Mouse (Mus musculus) olfactory bulb, adult 2 months (tissue): Measurements from ENCODE around the gene Hps6. TPM values are rescaled to one million over a fixed set of nuclear protein-coding genes. Genes with fewer than 3 reads are reported as not detected.

Source experiments
- H3K27ac ChIP-seq: fragments of 200-500 bp; 2 replicates; pipeline ENCODE4 v1.5.1; 2012; ENCODE audit warnings: low read depth, low read length; ENCODE audit not compliant: insufficient read depth
- H3K4me1 ChIP-seq: fragments of 200-500 bp; 2 replicates; pipeline ENCODE4 v1.6.1; 2012; ENCODE audit warnings: low read length; ENCODE audit not compliant: control insufficient read depth, insufficient read depth
- H3K4me3 ChIP-seq: fragments of 200-500 bp; 2 replicates; pipeline ENCODE4 v1.5.1; 2012; ENCODE audit warnings: mild to moderate bottlenecking, low read depth, low read length, moderate library complexity; ENCODE audit not compliant: insufficient read depth
- CTCF ChIP-seq: fragments of 200-500 bp; IDR thresholded peaks from 2 replicates; pipeline ENCODE4 v1.5.1; 2012; ENCODE audit warnings: low read depth, mild to moderate bottlenecking, low read length, moderate library complexity; ENCODE audit not compliant: insufficient read depth
- POLR2A ChIP-seq: fragments of 200-500 bp; IDR thresholded peaks from 2 replicates; pipeline ENCODE4 v1.6.1; 2012; ENCODE audit warnings: mild to moderate bottlenecking, low read depth, low read length, moderate library complexity; ENCODE audit not compliant: insufficient read depth
- WGBS: fragments of 180-500 bp; shearing (Covaris S2); methylation state at CpG from one replicate; pipeline ENCODE4 v1.1.7; 2018; 5-methylcytosine and 5-hydroxymethylcytosine counted together
- polyA plus RNA-seq: library from polyadenylated mRNA; stranded (reverse); fragments of >200 nt; gene quantifications from 2 replicates; pipeline ENCODE4 v1.2.4, GENCODE M21; 2012; ENCODE audit warnings: low replicate concordance; ENCODE audit not compliant: missing spikeins, insufficient read depth, insufficient read length

The Hps6 gene
- polyA plus RNA-seq, 1 experiment = not detected

GRCm38 (mm10) chr19:46050462-46050861 lies 47.2 kb downstream of the Hps6 start:
- Histone ChIP-seq H3K4me3 (no peak overlapping the region), H3K4me1 (peaks cover 8% of the 10 kb centered on the region), H3K27ac (no peak overlapping the region)
- 89% methylated on average over 2 of the region's 2 CpGs for WGBS
- TF ChIP-seq POLR2A (no peak), CTCF (no peak)

Other genes with a start within 250 kb of the Hps6 start
- gene Mgea5, start 219.7 kb upstream of the Hps6 start, polyA plus RNA-seq = 284 TPM in 1 of 2 replicates, not detected in the other
- gene Kcnip2, start 187.4 kb upstream of the Hps6 start, polyA plus RNA-seq = not detected in 2 replicates
- not detected in 2 replicates for gene Armh3, start 5.0 kb upstream of the Hps6 start, polyA plus RNA-seq
- not detected in 2 replicates for gene Pprc1, start 41.4 kb downstream of the Hps6 start, polyA plus RNA-seq
- gene Ldb1, start 41.7 kb downstream of the Hps6 start, polyA plus RNA-seq = 245 TPM in 1 of 2 replicates, not detected in the other
- not detected in 2 replicates for gene Nolc1, start 72.4 kb downstream of the Hps6 start, polyA plus RNA-seq
- not detected in 2 replicates for gene Elovl3, start 128.4 kb downstream of the Hps6 start, polyA plus RNA-seq
- gene Pitx3, start 144.8 kb downstream of the Hps6 start, polyA plus RNA-seq = not detected in 2 replicates
- gene Gbf1, start 149.0 kb downstream of the Hps6 start, polyA plus RNA-seq = 348 TPM in 1 of 2 replicates, not detected in the other